Mouse (Mus musculus) embryonic facial prominence, embryonic 12.5 days (tissue): Measurements from ENCODE around the gene Rapgef1. TPM values are rescaled to one million over a fixed set of nuclear protein-coding genes. Genes with fewer than 3 reads are reported as not detected.

Source experiments
- polyA plus RNA-seq: library from polyadenylated mRNA; unstranded; fragments of >200 nt; fragmentation: Nextera tagmentation; extraction: Ambion mirVana; gene quantifications from 2 replicates; pipeline ENCODE4 v1.2.1, GENCODE M21; 2016

The Rapgef1 gene
- polyA plus RNA-seq, 1 experiment from 2014 or later: 20.3 TPM

Other genes with a start within 250 kb of the Rapgef1 start
- 0.20 TPM in 1 of 2 replicates, not detected in the other for gene Gm13420, start 132.0 kb downstream of the Rapgef1 start, polyA plus RNA-seq
- not detected in 2 replicates for gene Gm13547, start 139.6 kb downstream of the Rapgef1 start, polyA plus RNA-seq
- 31.8 and 36.7 TPM in 2 replicates for gene Coq4, start 167.8 kb downstream of the Rapgef1 start, polyA plus RNA-seq
- gene Trub2, start 168.8 kb downstream of the Rapgef1 start, polyA plus RNA-seq: 48.6 and 54.6 TPM in 2 replicates
- gene Slc27a4, start 182.9 kb downstream of the Rapgef1 start, polyA plus RNA-seq: 18.2 and 21.7 TPM in 2 replicates
- gene Urm1, start 200.4 kb downstream of the Rapgef1 start, polyA plus RNA-seq: 21.0 and 22.6 TPM in 2 replicates
- gene Cercam, start 249.4 kb downstream of the Rapgef1 start, polyA plus RNA-seq: 16.4 and 17.5 TPM in 2 replicates